Mouse (Mus musculus): ENCODE measurements around the gene Mterf4.
"Not testable (repeated sequence)": the region's sequence is repeated elsewhere in the genome, so short reads cannot be mapped to it uniquely, and the experiment has no call there.

Mterf4 gene

DNA sequence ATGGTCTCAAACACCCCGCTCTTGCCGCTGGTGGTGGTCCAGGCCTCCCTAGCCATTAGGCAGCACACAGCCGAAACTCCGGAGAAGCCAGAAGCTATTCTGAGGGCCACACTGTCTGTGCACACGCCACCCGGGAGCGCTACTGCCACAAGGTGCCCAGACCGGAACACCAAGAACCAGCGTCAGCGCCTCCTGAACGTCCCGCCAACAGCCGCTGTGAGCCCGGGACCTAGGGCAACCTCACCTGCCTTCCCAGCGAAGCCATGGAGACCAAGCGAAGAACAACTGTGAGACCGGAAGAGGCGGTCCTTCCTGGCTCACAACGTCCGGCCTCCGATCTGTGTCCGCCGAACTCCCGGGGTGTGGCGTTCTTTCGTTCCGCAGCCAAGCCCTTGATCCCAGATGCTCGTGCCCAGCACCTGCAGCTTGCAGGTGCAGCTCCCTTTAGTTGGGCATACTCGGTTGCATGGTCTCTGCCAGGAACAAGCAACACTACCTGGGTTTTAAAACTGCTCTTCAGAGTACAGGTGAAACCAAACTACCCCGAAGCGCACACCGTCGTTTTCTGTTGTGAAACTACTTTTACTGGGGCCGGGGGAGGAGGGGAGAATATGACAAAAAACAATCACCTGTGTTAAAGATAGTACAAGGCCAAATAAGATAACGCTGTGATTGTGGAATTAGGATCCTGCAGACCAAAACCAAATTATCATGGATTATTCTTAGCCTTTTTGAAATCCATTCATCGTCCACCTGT, at the start of gene Mterf4:
Gene Mterf4 (minus strand): TSS at position 335 of the 757 bp plus-strand sequence.
- DNase-seq: peak; percentile 82

DNA sequence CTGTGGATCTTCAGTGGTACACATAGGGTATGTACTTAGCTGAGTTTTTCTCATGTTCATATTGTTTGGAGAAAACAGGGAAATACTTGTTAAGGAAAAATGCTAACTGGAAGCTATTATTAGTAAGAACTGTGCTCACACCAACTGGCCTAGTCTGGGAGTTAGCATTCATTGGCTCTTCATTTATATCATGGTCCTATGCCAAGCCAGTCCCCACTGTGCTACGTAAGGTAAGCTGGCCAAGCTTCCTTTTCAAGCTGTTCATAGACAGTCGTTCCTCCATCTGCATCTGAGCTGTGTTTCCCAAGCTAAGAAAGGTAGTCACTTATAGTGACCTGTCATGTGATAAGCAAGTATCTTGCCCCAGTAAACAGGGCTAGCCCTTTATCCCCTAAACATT, 47.0 kb upstream of the Mterf4 start:
- peak; percentile 42 for DNase-seq

DNA sequence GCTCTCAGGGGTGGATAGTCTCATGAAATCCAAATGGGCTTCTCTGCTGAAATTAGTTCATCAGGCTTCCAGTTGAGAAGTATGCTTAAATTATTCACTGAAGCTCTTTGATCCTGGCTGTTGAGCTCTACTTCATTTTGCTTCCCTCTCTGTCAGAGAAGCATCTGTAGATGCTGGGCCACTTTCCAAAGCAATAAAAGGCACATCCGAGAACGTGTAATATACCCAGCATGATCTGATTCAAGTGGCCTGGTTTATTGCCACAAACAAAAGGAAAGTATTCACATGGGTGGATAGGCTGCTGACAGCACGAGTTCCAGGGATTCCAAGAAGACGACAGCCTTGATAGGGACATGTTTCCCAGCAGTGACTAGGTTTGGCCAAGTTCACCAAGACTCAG, 44.0 kb upstream of the Mterf4 start:
- no peak for DNase-seq

DNA sequence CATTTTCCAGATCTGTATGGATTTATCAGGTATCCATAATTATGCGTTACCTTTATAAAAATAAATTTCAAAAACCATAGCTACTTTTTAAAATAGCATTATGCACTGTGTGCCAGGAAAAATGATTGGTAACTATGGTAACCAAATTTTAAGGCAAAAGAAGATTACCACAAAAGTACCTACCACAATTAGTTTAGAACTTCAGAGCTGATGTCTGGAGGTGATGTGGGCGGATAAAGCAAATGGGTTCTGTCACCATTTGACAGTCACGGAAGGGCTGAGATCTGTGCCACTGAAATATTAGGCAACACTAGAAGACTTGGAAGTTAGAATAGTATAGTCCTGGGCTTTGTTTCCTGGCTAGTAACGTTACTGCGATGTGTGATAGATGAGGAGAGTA, 41.5 kb upstream of the Mterf4 start:
- no peak for DNase-seq

DNA sequence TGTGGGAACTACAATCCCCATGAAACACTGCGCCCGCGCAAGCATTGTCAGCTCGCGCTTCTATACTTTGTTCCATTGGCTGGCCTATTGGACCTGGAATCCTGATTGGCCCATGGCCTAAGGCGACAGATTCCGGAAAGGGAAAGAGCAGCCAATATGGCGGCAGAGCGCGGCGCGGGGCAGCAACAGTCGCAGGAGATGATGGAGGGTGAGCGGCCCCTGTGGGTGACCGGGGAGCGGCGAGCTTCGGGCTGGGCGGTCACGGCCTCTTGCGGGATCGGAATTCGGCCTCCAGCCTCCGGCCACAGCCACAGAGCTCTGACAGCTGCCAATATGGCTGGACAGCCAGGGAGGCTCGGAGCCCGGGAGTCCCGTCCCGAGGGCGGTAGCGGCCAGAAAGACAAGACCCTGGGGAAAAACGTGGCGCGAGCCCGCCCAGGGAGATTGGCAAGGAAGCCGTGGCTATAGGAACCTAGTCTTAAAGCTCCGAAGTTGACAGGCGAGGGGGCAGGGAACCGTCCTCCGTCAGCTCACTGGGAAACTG, 37.9 kb upstream of the Mterf4 start:
- peak; percentile 91 for DNase-seq

DNA sequence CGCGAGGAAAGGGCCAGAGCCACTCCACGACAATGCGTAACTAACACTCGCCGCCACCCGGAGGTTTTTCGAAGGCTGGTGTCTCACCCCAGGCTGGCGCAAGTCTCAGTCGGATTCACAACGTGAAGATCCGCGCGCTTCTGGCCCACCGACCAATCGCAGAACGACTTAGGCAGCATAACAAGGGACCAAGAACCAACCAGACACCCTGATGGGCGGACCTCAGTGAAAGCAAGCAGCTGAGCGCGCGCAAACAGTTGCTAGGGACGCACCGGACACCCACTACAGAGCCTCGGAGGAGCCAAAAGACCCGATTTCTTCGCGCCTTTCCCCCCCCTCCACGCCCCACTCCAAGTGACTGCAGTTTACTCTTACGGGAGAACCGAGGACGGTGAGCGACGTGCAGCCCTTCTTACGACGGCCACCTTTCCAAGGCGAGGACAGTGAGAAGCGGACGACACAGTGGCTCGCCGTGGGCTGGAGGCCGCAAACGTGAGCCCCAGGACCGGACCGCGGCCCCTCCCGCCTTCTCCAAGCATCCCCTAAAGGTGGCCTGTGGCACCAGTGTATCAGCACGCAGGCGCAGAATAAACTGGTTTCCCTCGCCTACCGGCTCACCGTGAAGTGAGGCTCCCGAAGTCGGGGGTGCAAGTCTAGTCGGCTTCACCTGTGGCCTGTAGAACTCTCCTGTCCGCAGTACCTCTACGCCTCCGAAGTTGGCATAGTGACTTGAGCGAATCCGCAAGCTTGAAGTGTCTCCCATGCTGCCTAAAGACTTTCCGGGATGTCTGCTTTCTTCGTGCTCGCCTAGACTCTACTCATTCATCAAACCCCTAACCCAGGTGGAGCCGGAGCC, 37.2 kb upstream of the Mterf4 start, which contains the start of the genes Ppp1r7 and Pask:
Gene Ppp1r7 (plus strand): TSS at position 207 of the 856 bp plus-strand sequence.
Gene Pask (minus strand): TSS at position 835 of the 856 bp plus-strand sequence.
- peak; percentile 90 for DNase-seq

DNA sequence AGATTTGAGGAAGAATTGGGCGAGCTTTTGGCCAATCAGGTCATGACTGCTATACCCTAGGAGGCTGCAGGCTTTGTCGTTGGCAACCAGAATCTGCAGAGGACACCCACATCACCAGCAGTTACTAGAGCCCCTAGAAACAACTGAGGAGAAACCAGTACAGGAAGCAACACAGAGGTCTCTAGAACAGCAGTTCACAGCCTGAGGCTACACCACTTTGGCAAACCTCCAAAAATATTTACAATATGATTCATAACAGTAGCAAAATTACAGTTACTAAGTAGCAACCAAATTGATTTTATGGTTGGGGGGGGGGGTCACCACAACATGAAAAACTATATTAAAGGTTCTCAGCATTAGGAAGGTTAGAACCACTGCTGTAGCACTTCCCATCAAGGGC, 28.9 kb upstream of the Mterf4 start:
- DNase-seq: no peak

DNA sequence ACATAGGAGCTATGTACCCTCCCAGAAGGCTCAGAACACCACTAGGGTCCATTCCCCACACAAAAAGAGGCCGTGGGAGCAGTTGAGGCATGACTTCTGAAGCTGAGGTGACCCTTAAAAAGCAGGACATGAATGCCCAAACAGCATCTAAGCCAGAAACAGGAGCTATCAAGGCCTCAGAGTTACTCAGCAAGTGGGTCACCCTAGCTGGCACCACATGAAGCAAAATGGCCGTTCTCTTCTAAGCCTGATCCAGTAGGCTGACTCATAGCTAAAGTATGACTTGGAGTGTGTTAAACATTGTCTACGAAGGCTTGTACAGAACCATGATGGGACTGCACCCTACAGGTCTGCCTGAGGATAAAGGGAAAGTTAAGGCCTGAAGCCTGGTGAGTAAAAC, 20.7 kb upstream of the Mterf4 start:
- DNase-seq: no peak

DNA sequence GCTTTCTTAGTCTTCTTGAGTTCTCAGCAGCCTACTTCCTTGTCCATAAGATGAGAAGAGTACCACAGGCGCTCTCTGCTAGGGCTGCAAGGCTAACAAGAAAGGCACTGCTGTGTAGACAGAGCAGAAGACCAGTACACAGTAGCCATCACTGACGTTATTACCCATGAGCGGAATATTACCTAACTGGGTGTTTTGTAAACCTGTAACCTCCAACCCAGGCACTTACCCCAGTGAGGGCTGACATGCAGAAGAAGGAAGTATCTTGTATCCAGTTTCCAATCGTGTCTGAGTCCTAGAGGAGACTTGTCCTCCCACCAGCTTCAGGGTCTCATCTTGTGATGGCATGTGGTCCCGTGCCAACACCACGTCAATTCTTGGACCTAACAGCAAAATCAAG, 18.3 kb upstream of the Mterf4 start:
- DNase-seq: no peak

DNA sequence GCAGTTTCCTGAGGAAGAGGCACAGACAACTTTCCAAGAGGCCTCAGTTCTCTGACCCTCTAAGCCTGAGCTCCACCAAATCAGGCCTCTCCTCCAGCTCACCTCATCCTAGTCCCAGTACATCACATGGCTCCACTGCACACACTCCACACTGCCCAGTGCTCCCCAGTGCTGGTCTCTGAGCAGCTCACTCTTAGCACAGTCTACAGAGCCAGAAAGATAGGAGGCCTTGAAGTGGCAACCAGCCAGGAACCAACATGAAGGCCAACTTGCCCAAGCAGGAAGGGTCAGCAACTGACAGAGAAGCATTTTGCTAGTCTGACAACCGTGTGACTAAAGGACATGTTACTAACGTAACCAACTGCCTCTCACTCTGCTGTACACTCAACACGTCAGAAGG, 5.1 kb downstream of the Mterf4 start:
- no peak for DNase-seq

DNA sequence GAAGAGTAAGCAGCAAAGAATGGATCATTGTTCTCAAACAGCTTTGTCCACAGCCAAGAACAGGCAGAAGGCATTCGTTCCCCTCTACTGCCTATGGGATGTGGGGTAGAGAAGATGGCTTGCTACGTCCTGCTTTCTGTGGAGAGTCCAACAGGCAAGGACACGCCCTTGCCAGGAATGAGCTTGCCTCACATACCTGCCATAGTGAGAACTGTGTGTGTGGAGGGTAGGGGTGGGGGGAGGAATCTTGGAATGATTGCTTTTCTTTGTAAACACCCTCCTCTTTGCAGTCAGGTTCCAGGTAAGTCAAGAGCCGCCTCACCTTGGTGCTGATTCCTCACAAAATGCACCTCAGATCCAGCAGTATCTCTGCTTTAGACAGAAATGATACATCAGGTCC, 5.9 kb downstream of the Mterf4 start:
- DNase-seq: no peak

DNA sequence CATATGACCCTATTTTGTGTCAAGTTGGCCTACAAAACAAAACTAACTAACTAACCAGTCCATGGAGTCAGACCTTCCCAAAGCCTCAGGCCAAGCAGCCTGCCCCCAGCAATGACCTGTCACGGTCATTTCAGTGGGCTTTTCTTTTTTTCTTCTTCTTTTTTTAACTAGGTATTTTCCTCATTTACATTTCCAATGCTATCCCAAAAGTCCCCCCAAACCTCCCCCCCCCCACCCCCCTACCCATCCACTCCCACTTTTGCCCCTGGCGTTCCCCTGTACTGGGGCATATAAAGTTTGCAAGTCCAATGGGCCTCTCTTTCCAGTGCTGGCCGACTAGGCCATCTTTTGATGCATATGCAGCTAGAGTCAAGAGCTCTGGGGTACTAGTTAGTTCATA, 11.2 kb downstream of the Mterf4 start:
- not testable (repeated sequence) for DNase-seq

DNA sequence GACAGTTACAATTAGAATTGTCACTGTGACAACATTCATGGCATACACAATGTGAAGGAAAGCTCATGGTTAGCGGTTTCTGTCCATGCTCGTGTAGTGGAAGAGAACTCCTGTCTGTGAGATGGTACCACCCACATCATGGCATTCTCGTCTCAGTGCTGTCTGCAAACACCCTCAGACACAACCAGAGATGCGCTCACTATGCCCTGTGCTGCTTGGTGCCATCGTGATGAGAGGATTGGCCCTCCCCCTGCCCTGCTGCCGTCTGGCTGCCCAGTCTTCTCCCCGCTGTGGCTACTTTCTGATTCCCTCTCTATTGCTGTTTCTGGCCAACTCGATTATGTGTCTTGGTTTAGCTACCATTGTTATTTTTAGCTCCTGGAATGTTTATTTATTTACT, 13.7 kb downstream of the Mterf4 start:
- DNase-seq: no peak

DNA sequence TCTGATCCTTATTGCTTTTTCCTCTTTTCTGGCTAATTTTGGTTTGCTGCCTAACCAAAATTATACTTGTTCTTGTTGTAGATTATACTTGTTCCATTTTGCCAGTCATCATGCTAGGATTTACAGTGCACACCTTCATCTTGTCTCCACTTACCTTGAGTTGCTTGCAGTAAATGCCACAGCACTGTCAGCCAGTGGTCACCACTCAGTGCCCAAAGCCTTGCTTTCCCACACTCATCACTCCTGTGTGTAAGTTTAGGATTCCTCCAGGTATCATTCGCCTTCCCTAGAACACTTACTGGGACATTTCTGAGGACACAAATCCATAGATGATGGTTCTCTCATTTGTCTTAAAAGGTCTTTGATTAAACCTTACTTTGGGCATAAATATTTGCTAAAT, 14.1 kb downstream of the Mterf4 start:
- no peak for DNase-seq

DNA sequence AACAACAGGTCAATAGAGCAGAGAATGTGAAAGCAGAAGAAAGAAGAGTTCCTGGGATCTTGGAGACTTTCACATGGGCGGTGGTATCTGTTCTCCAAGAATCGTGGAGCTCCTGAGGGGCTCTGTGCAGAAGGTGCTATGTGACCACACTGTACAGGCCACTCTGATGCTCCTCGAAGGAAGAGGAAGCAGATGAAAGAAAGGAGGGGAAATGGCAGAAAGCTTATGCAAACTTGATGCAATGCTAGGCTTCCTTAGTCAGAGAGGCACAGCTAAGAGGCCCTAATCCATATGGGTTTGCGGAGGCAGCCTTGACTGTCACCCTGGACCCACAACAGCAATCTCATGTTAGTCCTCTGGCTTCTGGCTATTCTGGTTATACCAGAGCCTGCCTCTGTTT, 14.8 kb downstream of the Mterf4 start:
- no peak for DNase-seq

DNA sequence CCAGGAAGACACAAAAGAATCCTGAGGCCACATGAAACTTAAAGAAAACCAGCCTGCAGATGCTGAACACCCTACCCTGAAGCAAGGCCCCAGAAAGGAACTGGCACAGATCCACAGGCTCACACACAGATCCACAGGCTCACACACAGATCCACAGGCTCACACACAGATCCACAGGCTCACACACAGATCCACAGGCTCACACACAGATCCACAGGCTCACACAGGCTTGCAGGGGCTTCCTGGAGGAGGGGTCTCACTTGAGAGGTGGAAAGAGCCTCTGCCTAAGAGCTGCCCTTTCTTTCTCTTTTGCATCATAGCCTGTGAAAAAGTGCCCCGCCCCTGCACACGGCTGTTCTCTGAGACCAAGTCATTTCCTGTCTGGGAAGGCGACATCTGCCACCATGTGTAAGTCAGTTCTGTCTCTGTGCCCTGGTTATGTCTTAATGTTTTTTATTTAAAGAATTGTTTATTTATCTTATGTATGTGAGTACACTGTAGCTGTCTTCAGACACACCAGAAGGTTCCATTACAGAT, 16.0 kb downstream of the Mterf4 start:
- no peak for DNase-seq

DNA sequence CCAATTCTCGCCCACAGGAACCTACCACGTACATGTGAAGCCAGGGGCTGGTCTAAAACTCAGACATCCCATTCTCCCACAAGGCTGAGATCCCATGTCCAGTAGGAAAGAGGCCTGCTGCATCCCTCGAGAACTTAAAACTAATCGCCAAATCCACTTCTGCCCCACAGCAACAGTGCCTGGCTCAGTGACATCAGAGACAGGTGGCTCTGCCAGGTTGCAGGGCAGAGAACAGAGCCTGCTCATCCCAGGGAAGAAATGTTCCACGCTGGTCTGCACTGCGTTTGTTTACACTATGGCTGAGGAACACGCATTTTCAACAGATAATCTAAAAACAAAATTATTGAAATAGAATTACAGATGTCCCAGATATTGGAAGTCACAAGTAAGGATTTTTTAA, 28.7 kb downstream of the Mterf4 start:
- DNase-seq: no peak

DNA sequence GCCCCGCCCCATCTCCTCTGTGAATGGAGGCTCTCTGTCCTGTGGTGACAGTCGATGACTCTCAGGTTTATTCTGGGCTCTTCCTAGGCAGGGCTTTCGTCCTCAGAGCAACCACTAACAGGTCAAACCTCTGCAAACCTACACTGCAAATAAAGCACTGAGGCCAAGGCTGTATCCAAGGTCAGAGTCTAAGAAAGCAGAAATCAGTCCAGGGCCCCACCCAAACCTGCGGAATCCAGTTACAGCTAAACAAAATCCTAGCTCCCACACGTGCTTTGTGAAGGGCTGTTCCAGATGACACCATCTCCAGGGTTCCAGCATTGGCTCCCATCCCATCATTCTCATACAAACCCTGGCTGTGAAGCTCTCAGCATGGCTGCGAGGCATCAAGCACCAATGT, 30.2 kb downstream of the Mterf4 start:
- DNase-seq: no peak

DNA sequence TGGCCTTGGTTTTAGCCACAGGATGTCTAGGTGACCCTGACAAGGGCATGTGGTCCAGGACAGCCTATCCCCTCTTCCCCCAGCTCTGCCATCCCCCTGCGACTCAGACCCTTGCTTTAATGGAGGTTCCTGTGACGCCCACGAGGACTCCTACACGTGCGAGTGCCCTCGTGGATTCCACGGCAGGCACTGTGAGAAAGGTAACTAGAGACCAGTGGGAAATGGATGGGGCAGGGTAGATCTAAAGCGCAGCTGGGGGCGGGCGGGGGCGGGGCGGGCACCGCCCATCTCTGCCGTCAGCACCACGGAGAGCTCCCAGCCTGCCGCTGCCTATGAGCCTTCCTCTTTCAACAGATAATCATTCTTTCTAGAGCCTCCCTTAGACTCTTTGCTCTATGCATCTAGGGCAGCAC, 33.3 kb downstream of the Mterf4 start:
- DNase-seq: no peak

DNA sequence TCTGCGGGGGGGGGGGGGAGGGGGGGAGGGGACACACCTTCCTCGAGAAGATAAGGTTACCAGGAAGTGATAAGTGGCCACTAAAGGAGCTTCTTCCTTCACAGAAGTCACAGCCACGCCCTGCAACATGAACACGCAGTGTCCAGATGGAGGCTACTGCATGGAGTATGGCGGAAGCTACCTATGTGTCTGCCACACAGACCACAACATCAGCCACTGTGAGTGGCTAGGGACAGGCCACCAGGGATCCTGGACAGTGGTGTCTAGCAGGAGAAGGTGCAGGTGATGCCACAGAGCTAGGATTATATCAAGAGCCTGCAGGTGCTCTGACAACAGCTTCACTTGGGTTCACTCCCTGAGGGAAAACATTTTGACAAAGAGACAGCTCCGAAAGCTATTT, 34.0 kb downstream of the Mterf4 start:
- DNase-seq: no peak

DNA sequence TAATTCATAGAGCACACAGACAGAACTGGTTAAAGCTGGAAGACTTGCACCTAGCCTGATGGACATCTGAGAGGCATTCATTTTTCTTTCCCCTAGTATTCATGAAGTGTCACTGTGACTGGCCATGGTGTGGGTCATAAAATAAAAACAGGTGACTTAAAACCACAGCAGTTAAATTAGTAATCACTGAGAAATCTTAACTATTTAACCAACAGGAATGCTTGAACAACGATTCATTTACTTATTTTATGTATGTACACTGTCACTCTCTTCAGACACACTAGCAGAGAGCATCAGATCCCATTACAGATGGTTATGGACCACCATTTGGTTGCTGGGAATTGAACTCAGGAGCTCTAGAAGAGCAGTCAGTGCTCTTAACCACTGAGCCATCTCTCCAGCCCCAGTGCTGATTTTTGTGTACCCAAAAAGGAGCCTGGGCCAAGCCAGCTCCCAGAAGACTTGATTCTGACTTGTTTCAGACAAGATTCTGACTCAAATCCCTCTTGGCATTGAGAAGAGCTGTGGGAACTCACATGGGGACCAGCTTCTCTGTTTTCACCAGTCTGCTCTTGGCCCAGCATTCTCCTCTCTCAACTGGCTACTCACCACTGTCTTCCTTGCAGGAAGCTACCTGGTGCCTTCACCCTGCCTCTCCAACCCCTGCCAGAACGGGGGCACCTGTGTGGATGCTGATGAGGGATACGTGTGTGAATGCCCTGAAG, 35.0 kb downstream of the Mterf4 start:
- DNase-seq: no peak

DNA sequence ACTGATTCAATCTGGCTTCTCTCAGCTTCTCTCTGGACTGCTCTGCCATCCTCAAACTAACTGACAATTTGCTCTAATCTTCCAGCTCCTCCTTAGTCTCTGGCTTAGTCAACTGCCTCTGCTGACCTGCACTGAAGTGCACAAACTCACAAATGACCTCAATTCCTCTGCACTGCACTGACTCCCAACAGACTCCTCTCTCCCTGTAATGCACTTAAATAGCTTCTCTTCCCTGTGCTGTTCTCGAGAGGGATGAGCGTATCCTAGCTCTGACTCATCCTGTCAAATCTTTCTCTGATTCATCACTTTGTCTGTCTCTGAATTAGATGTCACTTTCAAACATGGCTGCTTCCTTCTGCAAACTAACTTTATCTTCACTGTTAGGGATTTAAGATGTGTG, 37.5 kb downstream of the Mterf4 start:
- no peak for DNase-seq

DNA sequence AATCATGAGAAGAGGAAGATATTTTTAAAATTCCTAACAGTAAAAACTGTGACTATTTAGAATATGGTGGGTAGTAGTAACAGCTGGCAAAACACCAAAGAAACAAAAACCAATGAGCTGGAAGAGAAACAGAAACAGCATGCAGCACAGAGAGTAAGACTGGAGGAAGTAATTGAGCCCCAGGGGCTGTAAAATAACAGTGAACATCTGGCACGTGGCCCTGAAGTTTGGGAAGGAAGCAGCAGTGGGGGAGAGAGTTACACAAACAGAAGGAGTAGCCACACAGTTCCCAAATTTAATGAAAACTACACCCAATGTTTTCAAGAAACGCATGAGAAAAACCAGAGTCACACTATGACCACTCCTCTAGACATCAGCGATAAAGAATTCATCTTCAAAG, 38.5 kb downstream of the Mterf4 start:
- DNase-seq: no peak
